Mouse (Mus musculus) layer of hippocampus, adult 11-12 months (tissue): ENCODE measurements at regions not wholly inside any gene's neighbourhood (a gene's known extent, or its start where the extent isn't known, plus 50 kb on each side); places are given as distances from the start of the nearest gene placed in this dataset.
A peak's percentile ranks its signal among the peaks of the same experiment; 100 is the strongest.
"Not testable (repeated sequence)": the region's sequence is repeated elsewhere in the genome, so short reads cannot be mapped to it uniquely, and the experiment has no call there.

Experiments used
- DNase-seq: peaks from one replicate; pipeline ENCODE4 v3.0.0; 2022; ENCODE audit warnings: low spot score

DNA sequence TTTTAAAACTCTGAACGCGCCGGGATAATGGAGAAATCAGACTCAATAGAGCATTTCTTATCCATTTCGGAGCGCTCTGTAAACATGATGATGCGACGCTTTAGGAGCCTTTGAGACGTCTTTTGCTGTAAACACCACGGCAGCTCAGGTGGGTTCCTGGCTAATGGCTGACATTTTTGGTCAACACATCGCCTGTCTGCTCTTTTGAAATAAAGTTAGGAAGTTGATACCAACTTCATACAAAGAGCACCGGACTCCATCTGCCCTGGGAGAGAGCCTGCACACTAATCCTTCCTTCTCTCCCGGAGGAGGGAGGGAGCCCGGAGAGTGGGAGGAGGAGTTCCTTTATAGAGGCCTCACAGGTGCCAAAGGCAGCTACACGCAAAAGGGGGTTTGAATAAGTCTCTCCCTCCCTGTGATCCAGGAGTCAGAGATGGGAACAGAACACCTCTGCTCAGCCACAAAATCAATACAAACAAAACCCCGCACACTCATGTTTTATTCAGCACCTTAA, 63.8 kb upstream of the Srsf6 start:
- no peak for DNase-seq

DNA sequence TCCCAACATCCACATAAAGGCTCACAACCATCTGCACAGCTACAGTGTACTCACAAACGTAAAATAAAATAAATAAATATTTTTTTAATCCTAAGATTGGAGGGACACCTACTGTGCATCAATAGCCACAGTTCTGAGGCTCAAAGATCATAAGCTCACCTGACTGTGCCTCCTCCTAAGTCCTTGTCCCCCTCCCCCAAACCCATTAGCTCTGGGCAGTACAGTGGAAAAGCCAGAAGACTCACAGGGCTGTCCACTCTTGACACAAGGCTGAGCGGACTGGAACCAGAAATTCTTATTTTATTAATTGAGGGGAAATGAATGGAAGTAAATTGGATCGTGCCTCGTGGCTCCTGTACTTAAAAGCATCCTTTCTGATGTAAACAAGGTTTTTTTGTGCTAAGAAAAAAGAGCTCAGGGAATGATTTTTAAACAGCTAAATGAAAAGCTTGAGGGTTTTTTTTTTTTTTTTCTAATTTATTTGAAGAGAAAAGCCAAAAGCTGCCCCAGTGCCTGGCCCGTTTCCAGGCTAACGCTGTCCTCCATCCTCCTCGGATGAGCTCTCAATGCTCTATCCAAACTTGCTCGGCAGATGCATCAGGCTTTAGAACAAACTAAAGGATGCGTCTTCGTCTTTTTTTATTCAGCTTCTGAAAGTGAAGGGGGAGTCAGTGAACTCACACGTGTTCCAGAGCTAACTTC, 64.6 kb upstream of the Srsf6 start:
- DNase-seq: no peak

- DNase-seq: no peak
Observed at GRCm38 (mm10) chr2:162864571-162864970, 66.8 kb upstream of the Srsf6 start.

DNA sequence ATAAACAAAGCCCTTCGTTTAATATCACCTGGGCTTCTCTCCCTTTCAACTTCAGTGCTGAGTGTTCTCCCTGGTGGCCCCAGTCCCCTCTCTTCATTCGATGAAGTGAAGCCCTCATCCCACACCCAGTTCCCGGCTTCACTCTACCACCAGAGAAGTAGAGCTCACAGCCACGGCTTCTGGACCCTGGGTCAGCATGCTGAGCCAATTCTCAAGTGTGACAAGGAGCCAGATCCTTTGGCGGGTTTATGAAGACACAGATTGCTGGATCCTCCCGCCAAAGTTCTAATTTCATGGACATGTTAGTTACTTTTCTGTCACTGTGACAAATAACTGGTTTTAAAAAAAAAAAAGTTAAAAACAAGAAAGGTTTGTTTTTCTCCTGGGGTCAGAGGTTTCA, 76.7 kb upstream of the Srsf6 start:
- no peak for DNase-seq

DNA sequence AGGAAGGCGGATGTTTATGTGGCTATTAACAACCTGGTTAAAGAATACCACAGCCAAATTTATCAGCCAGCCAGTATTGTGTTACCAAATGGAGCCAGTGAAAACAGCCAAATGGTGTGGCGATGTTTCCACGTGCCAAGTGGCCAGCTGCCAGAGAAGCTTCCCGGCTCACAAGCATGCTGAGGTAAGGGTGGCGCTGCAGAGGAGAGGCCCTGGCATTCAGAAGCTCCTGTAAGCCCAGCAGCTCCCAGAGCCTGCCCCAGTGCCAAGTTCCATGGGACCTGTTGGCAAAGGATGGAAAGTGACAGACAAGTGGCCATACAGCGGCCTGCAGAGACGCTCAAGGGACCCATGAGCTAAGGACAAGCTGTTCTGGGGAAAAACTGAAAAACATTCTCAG, 77.8 kb upstream of the Srsf6 start:
- peak; percentile 53 for DNase-seq

DNA sequence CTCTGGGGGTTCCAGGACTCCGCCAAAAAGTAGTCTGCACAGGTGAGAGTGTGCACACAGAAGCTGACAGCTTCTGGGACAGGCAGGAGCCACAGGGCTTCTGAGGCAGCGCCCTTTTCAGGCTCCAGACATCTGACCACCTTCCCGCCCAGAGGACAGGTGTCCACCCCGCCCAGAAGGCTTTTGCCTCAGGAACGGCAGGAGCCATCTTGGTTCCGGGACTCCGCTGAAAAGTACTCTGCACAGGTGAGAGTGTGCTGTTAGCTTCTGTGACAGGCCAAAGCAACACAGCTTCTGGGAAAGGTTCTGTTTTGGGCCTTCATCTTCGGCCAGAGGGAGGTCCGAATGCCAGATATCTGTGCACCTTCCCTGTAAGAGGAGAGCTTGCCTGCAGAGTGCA, 89.6 kb upstream of the Srsf6 start:
- not testable (repeated sequence) for DNase-seq

DNA sequence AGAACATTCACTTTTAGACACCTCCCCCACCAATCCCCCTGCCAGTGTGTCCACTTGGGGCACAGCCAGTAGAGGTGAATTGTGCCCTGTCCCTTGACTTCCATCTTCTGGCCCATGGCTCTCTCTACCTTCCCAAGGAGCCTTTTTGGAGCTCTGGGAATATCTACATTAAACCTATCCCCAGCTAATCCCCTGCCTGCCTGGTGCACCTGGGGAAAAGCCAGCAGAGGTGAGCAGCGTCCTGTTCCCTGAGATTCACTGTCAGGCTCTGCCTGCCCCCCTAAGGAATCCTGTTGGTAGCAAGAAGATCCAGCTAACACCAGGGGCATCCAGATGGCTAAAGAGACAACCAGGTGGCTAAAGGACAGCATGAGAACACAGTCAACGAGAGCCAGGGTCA, 93.6 kb upstream of the Srsf6 start:
- no peak for DNase-seq

GRCm38 (mm10) chr2:162833741-162834140, 97.6 kb upstream of the Srsf6 start:
- DNase-seq: no peak

DNA sequence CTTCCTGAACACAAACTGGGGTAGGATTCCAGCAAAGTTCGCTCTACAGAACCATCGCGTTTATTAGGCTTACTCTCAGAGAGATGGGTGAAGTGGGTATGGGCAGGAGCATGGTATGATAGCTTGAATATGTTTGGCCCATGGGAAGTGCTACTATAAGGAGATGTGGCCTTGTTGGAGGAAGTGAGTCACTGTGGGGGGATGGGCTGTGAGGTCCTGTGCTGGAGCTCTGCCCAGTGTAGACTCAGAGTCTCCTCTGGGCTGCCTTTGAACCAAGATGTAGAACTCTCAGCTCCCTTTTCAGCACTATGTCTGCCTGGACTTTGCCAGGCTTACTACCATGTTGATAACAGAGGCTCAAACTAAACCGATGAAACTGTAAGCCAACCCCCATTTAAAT, 112.5 kb upstream of the Srsf6 start:
- no peak for DNase-seq

DNA sequence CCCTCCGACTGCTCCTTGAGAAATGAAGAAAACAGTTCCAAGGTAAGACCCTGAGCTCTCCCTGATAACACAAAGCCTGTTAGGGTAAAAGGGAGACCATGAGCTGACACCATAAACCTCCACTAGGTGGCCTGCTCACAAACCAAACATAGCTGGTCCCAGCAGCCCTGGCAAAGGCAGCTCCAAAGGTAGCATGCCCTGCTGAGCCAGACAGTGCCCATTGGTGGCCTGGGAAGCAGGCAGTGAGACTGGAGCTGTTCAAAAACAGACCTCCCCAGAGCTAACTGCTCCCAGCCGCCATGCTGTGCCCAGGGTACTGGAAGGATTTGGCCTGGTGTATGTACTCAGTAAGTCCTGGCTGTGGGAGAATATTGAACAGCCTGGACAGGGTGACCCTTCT, 117.1 kb upstream of the Srsf6 start:
- no peak for DNase-seq

DNA sequence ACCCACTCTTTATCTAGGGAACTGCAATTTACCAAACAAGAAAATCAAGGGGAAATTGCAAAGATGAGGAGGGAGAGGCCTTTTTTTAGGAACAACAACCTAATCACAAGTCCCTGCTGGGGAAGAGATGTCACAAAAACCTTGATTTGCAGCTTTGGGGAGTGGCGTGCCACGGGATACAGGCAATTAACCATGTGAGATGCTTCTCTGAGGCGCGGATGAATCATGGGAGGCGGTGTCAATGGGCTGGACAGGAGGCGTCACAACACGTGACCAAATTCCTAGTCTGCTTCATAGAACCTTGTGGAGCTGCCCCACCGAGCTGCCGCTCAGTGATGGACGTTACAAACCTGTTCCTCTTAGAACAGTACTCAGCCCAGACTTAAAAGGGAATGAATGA, 123.6 kb upstream of the Srsf6 start:
- DNase-seq: peak; percentile 7

DNA sequence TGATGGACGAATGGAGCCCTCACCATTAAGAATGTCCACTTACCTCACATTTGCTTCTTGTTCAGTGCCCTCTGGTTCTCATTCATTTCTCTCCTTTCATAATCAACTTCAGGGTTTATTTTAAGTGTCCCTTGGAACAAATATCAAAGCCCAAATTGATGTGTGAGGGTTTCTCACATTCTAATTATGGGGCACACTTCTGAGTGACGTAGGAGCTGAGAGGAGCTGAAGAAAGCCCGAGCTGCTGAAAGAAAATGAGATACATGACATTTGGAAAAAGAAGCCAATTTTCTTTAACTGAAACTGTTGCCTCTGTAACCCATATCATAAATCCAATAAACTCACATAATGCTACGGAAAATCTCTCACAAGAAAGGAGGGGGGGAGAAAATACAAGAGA, 134.8 kb upstream of the Srsf6 start:
- no peak for DNase-seq

- no peak for DNase-seq
Observed at GRCm38 (mm10) chr2:162794285-162794684, 133.3 kb upstream of the Ptprt start.

DNA sequence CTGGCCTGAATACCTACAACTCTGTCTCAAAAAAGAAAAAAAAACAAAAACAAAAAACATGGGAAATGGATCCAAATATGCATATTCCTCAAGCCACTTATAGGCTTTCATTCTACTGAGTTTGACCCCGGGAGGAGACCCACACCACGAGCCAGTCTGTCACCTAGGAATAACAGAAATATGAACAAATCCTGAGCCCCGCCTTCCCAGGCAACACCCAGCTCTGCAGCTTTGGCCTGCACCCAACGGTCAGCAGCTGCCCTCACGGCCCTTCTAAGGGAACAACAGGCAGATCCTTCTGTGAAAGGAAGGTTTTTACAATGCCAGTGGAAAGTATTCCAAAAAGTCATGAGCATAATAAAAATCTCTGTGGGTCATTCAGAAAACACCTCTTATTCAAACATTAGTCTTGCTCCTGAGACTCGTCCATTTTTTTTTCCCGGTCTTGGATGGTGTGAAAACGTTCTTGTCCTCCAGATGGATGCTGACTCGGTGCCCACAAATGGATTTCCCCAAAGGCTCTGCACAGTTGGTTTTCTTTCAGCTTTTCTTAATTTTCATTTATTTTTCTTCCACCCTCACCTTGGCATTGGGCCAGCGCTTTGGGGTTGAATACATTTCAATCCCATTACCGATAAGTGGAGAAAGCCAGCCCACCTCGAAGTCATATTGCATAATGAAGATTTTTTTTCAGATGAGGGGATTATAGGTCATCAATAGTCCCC, 130.6 kb upstream of the Ptprt start:
- no peak for DNase-seq

GRCm38 (mm10) chr2:162784176-162784813, 123.3 kb upstream of the Ptprt start:
- no peak for DNase-seq

DNA sequence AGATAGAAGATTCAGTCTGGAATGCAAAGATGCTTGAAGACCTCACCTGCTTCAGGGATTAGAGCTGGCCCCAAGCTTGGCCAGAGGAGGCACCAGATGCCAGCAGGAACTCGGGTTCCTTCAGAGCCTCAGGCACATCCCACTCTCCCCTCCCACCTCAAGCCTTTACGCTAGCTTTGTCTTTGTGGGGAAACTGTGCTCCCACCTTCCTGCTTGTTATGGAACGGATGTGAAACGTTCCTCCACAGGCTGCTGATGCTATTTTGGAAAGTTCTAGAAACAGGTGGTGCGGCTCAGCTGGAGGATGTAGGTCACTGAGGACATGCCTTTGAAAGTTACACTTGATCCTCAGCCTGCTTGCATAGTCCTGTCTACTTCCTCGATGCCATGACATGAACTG, 120.7 kb upstream of the Ptprt start:
- no peak for DNase-seq

DNA sequence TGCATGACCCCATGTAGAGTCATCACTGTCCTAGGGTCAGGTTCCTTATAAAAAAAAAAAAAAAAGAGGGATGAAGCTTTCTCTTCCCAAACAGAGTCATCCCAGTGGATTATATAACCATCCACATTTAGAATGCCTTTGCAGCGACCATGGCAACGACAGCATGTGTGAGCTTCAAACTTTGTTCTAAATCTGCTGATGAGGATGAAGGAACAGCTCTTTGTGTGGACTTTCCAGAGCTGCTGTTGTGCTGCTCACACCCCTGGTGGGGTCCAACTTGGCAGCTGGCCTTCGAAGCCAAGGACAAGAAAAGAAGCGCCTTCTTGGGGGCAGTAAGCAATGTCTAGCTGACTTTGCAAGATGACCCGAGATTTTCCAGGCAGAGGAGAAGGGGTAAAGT, 115.6 kb upstream of the Ptprt start:
- DNase-seq: peak; percentile 34

DNA sequence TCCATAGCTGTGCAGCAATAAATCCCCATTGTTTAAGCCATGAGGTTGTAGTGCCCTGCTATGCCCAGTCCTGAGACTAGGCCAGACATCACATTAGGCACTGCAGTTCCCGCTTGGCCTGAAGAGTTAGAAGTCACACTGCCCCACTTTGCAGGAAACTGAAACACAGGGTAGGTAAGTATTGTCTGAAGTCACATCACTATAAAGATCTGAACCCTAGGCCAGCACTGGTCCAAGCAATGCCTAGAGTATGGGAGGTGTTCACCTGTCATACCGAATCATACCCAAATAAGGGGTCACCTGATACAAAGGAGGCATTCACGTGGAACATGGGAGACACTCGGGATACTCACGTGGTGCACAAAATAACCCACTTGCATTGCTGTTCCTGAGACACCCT, 111.6 kb upstream of the Ptprt start:
- DNase-seq: no peak

DNA sequence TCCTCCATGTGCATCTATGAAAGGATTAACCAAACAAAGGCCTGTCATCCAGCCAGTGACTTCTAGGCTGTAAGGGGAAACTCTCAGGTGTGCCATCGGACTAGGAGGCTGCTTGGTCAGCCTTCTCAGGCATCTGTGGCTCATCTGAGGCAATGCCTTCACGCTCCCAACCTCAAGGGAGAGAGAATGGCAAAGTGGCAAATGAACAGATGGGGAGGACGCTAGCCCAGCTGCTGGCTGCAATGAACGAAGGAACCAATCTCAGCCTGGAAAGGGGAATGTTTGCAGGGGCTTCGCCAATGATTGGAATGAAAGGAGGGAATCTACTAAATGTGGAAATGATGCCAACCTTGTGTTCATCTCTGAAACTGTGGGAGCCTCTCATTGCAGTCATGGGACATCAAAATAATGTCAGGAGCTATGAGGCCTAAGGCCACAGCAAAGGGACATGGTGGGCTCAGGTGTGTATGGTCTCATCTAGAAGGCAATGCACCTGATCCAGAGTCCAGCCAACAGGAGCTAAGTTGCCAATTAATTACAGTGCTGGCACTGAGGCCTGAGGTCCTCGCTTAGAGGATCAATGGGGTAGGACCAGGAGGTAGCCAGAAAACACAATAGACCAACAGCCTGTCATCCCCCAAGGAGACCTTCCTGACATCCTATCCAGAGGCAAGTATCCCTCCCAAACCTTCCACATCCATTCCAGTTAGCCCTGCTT, 108.9 kb upstream of the Ptprt start:
- no peak for DNase-seq

- no peak for DNase-seq
Observed at GRCm38 (mm10) chr2:162764059-162764458, 103.1 kb upstream of the Ptprt start.

GRCm38 (mm10) chr2:162740523-162740922, 79.6 kb upstream of the Ptprt start:
- no peak for DNase-seq

DNA sequence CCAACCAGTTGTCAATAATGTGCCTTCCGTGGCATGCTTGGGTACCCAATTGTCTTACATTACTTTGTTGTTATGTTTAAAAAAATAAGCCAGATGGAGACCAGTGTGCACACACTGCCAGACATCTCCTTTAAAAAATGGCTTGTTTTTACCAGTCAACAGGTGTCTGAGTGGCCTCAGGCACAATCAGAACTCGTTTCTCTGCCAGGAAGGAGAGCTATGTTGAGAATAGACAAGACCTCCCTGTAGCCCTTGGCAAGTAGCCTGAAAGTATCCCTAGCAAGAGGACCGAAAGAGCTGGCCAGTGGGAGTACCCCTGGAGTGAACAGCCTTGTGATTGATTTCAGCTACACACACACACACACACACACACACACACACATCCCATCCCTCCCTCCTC, 74.8 kb upstream of the Ptprt start:
- no peak for DNase-seq

DNA sequence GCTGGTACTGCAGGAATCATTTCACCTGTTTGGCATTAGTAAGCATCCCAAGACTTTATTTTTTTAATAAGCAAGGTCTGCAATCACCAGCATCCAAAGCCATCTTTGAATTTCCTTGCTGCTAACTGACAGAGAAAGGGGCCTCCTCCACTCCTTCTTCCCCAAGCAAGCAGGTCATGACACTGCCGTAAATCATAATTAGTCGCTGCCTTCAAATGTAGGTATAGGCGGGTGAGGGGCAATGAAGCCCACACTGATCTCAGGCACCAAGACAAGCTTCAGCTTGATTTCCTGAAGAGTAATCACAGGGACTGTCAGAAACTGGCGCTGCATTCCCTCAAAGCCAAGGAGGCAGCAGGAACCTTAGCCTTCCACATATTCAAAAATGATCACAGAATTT, 73.3 kb upstream of the Ptprt start:
- DNase-seq: no peak
